Mouse (Mus musculus) midbrain, embryonic 12.5 days (tissue): ENCODE measurements around the gene Vmn2r76. TPM values are rescaled to one million over a fixed set of nuclear protein-coding genes. Genes with fewer than 3 reads are reported as not detected.
"Not testable (repeated sequence)": the region's sequence is repeated elsewhere in the genome, so short reads cannot be mapped to it uniquely, and the experiment has no call there.

ENCODE experiments used
- ATAC-seq: fragments of 200-750 bp; cut with Nextera tagmentation; 2 replicates; pipeline ENCODE4 v1.8.0; 2017; ENCODE audit warnings: low read depth, moderate TSS enrichment, moderate library complexity; ENCODE audit not compliant: low FRiP score
- H3K27ac ChIP-seq: fragments of 300-500 bp; sonication (generic); replicated peaks from 2 replicates; pipeline ENCODE4 v1.5.1; 2016; ENCODE audit warnings: mild to moderate bottlenecking
- H3K27me3 ChIP-seq: fragments of 300-500 bp; sonication (generic); 2 replicates; pipeline ENCODE4 v1.6.1; 2016; ENCODE audit warnings: mild to moderate bottlenecking
- H3K36me3 ChIP-seq: fragments of 300-500 bp; sonication (generic); 2 replicates; pipeline ENCODE4 v1.6.1; 2016
- H3K4me1 ChIP-seq: fragments of 300-500 bp; sonication (generic); 2 replicates; pipeline ENCODE4 v1.6.1; 2016
- H3K4me2 ChIP-seq: fragments of 300-500 bp; sonication (generic); replicated peaks from 2 replicates; pipeline ENCODE4 v1.6.1; 2016; ENCODE audit warnings: mild to moderate bottlenecking, moderate library complexity
- H3K4me3 ChIP-seq: fragments of 300-500 bp; sonication (generic); 2 replicates; pipeline ENCODE4 v1.5.1; 2016; ENCODE audit warnings: mild to moderate bottlenecking
- H3K9ac ChIP-seq: fragments of 300-500 bp; sonication (generic); replicated peaks from 2 replicates; pipeline ENCODE4 v1.6.1; 2016; ENCODE audit warnings: mild to moderate bottlenecking, moderate library complexity
- H3K9me3 ChIP-seq: fragments of 300-500 bp; sonication (generic); 2 replicates; pipeline ENCODE4 v1.6.1; 2016; ENCODE audit warnings: mild to moderate bottlenecking
- WGBS: fragments of 180-500 bp; shearing (Covaris S2); methylation state at CpG from one replicate; pipeline ENCODE4 v1.1.7; 2016; 5-methylcytosine and 5-hydroxymethylcytosine counted together
- polyA plus RNA-seq: library from polyadenylated mRNA; unstranded; fragments of >200 nt; fragmentation: Nextera tagmentation; extraction: Ambion mirVana; gene quantifications from 2 replicates; pipeline ENCODE4 v1.2.1, GENCODE M21; 2016

Gene Vmn2r76
- polyA plus RNA-seq = not detected in 2 replicates

DNA sequence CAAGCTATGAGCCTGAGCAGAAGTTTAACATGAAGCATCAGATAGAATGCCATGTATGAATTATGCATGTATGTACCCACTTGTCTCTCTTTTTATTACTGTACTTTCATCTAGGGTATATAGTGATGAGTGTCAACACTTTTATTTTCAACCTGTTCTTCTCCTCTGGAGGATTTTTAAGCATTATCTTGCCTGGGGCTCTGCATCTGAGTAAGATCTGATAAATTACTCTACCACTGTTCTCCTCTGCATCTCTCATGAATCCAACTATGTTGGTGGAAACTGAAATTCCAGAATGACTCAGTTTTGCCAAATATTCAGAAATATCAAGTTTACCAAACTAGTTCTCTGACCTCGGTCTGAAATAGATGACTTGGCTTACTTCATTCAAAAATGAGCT, at the start of gene Vmn2r76:
TSS of gene Vmn2r76 (minus strand) at position 101 of the 400 bp plus-strand sequence.
- 71% methylated on average over 1 of the region's 1 CpGs for WGBS
- Histone ChIP-seq H3K27me3 (no peaks in the 10 kb centered on the region), H3K27ac (no peak within 1 kb of the TSS), H3K9me3 (no peaks in the 10 kb centered on the region), H3K36me3 (no peaks in the 10 kb centered on the region), H3K4me3 (no peak within 1 kb of the TSS), H3K9ac (no peak within 1 kb of the TSS), H3K4me2 (no peak within 1 kb of the TSS), H3K4me1 (no peaks in the 10 kb centered on the region)
- ATAC-seq = no peak

DNA sequence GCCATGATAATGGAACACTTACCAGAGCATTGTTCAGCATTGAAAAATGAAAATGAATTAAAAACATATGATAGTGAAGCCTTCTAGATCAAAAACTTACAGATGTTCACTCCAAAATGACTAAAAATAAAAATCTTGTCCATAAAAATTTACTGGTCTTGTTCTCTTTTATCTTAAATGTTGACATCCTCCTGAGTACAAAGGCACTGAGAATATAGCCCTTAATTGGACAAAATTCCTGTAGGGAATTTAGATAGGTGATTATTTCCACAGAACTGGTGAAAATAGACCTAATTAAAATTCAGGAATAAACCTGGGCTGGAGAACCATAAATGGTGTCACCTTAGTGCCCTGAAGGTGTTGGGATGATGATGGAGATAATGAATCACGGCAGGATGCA, 31.0 kb upstream of the Vmn2r76 start, which contains the start of gene Olfr310:
TSS of gene Olfr310 (minus strand) at position 101 of the 400 bp plus-strand sequence.
- H3K9ac ChIP-seq = no peak within 1 kb of the TSS
- no peak within 1 kb of the TSS for H3K27ac ChIP-seq
- H3K4me3 ChIP-seq = no peak within 1 kb of the TSS
- no peak for ATAC-seq
- no peaks in the 10 kb centered on the region for H3K36me3 ChIP-seq
- H3K27me3 ChIP-seq = no peaks in the 10 kb centered on the region
- H3K4me1 ChIP-seq = no peaks in the 10 kb centered on the region
- 79% methylated on average over 1 of the region's 1 CpGs for WGBS
- no peak within 1 kb of the TSS for H3K4me2 ChIP-seq
- no peaks in the 10 kb centered on the region for H3K9me3 ChIP-seq

DNA sequence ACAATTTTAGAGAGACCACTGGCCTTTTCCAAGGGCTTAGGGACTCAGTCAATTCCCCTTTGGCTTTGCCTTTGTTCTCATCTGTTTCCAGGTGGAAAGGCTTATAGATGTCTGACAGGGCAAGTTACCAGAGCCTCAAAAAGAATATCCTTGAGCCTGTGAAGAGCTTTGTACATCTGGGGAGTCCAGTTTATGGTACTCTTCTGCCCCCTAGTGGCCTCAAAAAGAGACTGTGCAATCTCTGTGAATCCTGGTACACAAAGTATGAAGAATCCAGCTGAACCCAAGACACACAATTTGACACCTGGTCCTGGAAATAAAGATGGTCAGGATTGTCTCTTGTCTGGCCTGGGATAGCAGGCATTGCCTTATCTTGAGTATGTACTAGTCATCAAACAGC, 34.8 kb downstream of the Vmn2r76 start:
- Histone ChIP-seq H3K4me3 (no peak overlapping the region), H3K27ac (no peak overlapping the region), H3K27me3 (no peaks in the 10 kb centered on the region), H3K36me3 (no peaks in the 10 kb centered on the region), H3K9me3 (no peaks in the 10 kb centered on the region), H3K4me2 (no peak overlapping the region), H3K4me1 (no peaks in the 10 kb centered on the region), H3K9ac (no peak overlapping the region)
- ATAC-seq = peak; percentile 71; the same call in 1 of the 2 replicates

DNA sequence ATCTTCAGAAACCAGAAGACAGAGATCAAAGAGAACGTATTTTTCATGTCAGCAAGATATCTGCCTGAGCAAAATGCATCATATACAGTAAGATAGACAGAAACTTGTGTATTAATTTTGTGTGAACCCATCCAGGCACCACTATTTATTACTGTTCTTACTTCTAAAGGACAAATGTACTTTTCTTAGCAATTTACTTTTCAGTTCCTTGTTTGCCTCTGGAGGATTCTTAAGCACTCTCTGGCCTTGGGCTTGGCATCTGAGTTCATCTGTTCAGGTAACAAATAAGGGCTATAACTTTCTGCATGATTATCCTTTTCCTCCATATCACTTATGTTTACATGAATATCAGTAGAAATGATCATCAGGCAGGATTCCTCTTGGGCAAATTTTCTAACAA, 74.4 kb downstream of the Vmn2r76 start, which contains the start of gene Vmn2r75:
TSS of gene Vmn2r75 (minus strand) at position 101 of the 400 bp plus-strand sequence.
- not testable (repeated sequence) for H3K9ac ChIP-seq, H3K4me3 ChIP-seq, H3K36me3 ChIP-seq, H3K9me3 ChIP-seq, H3K27me3 ChIP-seq, H3K4me2 ChIP-seq, H3K27ac ChIP-seq, H3K4me1 ChIP-seq, ATAC-seq
- WGBS = 56% methylated on average over 1 of the region's 1 CpGs

Other genes with a start within 250 kb of the Vmn2r76 start
- not detected in 2 replicates for gene Vmn2r75, start 74.5 kb downstream of the Vmn2r76 start, polyA plus RNA-seq
- gene Olfr310, start 30.9 kb upstream of the Vmn2r76 start, polyA plus RNA-seq = not detected in 2 replicates
- gene Olfr309, start 67.4 kb upstream of the Vmn2r76 start, polyA plus RNA-seq = not detected in 2 replicates
- gene Olfr308, start 79.3 kb upstream of the Vmn2r76 start, polyA plus RNA-seq = not detected in 2 replicates
- gene Olfr307, start 91.3 kb upstream of the Vmn2r76 start, polyA plus RNA-seq = not detected in 2 replicates
- not detected in 2 replicates for gene Olfr305, start 120.6 kb upstream of the Vmn2r76 start, polyA plus RNA-seq
- not detected in 2 replicates for gene Olfr304, start 140.3 kb upstream of the Vmn2r76 start, polyA plus RNA-seq
- not detected in 2 replicates for gene Olfr303, start 151.5 kb upstream of the Vmn2r76 start, polyA plus RNA-seq
- gene Olfr301, start 157.5 kb upstream of the Vmn2r76 start, polyA plus RNA-seq = not detected in 2 replicates
- gene Olfr299, start 213.6 kb upstream of the Vmn2r76 start, polyA plus RNA-seq = not detected in 2 replicates
- gene Olfr298, start 246.2 kb upstream of the Vmn2r76 start, polyA plus RNA-seq = not detected in 2 replicates